Mouse (Mus musculus) adrenal gland, adult 18-20 months (tissue): ENCODE measurements at regions not wholly inside any gene's neighbourhood (a gene's known extent, or its start where the extent isn't known, plus 50 kb on each side); places are given as distances from the start of the nearest gene placed in this dataset.

Experiments
- DNase-seq, 2 experiments: peaks; one replicate each; pipeline ENCODE4 v3.0.0; 2021 to 2022; ENCODE audit warnings: low spot score in 2 of 2

DNA sequence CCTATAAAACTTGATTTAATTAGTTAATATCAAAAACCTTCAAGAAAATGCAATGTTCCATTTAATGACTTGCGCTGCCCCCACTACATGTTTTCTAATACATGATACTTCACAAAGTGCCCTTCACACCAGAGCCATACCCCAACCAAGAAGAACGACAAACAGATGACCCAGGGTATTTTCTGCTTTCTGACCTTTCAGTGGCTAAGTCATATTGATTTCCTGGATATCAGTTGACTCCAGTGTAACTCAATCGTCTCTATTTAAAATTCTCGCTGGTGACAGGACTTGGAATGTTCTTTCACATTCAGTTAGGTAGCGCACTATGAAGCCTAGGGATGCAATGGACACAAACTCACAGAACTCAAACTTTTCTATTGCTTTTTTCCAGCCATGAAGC lies 109.4 kb upstream of the Adamts5 start:
- DNase-seq = no peak

DNA sequence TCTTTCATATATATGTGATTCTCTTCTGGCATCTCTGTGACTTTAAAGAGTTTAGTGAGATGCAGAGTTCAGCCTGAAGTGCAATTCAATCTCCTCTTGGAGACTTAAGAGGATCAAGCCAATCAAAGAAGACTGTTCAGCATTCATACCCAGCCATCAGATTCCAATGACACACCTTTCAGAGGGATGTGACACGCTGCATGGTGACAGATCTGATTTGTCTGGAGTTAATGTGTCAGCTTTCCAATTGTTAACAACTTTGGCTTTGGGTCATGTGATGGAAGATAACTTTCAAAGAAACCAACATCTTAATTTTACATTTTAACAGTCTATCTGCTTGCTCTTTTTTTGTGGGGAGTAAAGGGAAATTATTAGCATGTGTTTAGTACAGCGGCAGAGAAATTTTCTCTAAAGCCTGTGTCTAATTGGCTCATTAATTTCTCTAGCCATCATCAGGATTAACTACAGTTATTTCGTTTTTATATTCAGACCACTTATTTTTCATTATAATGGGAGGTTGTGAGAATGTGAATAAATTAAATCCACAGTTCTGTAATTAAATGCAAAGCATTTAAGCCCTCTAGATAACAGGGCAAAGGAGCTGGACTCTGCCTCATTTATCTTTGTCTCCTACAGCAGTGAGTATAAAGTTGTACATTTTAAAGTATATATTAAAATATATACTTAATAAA lies 108.2 kb upstream of the Adamts5 start:
- DNase-seq = no peak

DNA sequence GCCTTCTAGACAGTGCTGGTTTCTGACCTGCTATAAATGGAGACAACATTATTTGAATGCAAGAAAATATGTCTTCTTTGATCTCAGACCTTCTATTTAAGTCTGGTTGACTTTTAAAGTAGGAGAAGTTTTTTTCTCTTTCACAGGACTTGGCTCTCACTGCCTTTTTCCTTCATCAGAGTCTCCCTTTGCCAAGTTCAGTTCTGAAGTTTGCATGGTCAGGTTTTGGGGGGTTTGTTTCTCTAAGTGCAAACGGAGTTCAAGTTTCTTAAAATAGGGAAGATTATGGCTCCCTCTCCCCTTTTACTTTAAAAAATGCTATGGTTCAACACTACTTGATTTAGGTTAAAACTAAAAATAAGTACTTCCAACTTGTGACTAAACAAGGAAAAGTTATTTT lies 106.2 kb upstream of the Adamts5 start:
- no peak for DNase-seq

DNA sequence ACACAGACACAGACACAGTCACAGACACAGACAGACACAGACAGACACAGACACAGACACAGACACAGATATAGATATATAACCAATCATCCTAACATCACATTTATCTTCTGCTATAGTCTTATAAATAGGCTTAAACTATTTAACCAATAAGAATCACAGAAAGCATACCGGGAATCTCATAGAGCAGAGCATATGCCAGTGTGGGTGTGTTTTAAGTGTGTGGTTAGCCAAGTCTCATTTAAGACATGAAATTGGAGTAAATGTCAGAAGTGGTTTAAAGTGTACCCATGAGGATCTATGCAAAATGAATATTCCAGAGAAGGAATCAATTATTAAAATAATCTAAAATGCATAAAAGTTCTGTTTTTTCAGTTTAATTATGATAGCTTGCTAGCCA lies 99.2 kb upstream of the Adamts5 start:
- no peak for DNase-seq

DNA sequence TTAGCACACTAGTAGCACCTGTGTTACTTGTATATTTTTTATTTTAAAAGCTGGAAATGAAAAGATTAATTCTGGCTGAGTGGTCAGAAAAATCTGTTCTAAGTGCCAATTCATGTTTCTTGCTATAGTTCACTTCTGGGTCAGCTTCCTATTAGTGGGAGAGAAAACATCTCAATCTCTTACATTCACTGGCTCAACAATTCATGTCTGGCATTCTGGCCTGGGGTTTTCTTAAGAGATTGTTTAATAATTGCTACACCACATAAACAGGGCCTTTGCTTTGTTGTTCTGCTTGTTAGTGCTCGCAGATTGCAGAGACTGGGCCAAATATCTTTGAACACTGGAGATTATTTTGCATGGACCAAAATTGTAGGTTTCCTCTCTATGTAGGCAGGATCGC lies 84.2 kb upstream of the Adamts5 start:
- no peak for DNase-seq

DNA sequence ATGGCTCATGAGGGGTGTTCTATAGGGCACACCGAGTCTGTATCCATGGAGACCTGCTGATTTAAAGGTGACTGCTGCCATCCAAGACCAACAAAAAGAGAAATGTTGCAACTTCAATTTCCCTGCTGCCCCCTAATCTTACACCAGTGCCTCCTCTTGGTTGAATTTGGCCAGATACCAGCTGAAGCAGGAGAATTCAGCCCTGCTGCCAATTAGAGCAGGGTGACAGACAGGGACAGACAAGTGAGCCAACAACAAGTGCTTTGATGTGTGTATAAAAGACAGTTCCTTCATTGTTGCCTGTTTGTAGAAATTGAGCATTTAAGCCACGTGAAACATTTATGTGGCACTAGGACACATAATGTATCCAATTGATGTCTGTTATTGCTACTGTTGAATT lies 75.5 kb upstream of the Adamts5 start:
- DNase-seq = no peak

DNA sequence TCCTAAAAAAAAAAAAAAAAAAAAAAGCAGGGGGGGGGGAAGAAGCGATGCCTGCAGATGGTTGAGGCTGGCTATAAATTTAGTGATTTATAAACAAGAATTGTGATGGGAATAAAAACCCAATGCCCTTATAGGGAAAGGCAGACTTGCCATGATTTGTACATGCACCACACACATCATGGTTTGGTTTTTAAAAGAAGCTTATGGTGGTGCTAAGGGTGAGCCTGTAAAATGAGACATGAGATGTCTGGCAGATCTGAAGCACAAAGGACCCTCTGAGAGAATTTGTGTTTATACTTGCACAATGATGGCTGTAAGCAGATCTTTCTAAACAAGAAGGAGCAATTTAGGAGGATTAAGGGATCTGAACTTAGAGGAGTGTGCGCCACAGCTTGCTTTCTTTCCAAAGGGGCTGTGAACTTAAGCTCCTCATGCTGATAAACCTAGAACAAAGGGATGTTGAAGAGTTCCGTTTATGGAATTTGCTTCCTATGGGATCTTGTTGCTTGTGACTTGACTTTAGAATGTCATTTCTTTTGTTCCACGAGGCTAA lies 65.3 kb upstream of the Adamts5 start:
- DNase-seq = no peak

DNA sequence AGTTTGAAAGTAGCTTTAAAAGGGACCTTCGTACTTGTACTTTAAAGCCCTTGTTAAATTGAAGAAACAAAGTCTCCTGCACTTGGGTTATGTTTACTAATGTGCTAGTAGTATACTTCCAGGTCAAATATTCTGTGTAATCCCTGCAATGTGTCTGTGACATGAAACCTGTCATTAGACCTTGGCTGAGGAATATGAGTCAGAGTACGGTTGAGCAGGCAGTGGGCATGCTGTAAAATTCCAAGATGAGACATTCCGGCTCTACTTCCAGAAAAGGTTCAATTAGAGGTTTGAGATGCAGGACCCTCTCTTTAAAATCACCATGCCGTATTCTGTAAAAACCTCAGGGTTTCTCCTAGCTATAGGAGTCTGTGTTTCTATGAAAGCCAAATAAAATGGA lies 64.6 kb upstream of the Adamts5 start:
- DNase-seq = no peak

DNA sequence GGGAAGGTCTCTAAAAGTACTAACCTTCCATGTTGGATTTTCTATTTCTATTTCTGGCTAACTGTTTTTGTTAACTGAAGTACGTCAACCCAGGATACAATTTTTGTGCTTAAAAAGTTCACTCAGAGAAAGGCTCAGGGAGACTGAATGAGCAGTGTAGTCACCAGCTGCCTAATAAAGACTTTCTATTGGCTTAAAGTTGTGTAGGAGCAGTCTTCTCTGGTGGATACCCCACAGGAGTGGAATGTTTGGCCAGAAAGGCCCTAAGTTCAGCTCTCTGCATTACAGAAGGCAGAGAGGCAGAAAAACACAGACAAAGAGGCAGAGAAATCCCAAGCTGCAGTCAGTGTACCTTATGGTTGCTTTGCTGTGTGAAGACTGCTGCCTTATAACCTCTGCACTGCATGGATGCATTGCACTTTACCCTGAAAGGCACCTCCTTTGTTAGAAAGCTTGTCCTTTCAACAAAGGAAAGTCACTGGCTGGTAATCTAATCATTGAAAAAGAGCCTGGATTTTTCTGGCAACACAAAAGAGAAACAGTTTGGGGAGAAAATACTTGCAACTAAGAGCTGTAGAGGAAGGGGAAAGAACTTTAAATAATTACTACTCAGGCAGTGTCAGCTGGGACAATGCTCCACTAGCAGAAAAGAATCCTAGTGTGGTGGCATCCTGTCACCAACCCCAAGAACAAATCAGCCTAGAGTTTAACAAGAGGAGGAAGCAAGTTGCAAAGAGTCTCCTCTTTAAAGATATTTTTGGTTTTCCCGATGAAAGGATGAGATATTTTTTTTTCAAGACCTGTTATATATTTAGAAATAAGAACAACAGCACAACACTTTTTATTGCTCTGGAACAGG lies 63.0 kb upstream of the Adamts5 start:
- DNase-seq = no peak

DNA sequence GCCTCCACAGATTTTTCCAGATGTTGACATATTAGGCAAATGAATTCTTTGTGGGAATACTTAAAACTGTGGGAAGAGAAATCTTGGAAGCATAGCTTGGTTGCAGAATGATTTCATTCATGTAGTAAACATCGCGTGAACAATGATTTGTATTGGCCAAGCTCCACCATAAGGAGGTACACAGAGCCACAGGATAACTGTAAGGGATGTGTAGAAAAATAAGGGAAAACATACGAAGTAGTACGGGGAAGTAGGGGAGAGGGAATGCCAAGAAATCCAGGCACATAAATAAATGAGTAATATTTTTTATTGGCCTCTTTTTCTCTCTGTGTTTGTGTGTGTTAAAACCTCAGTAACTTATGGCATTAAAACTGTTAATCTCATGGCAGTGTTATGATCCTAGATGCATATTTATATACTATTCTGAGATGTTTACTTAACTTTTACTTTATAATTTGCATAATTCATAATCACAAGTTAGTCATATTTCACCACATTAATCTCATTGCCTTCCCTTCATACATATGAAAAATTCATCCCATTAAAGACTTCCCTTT lies 54.5 kb upstream of the Adamts5 start:
- DNase-seq = no peak

DNA sequence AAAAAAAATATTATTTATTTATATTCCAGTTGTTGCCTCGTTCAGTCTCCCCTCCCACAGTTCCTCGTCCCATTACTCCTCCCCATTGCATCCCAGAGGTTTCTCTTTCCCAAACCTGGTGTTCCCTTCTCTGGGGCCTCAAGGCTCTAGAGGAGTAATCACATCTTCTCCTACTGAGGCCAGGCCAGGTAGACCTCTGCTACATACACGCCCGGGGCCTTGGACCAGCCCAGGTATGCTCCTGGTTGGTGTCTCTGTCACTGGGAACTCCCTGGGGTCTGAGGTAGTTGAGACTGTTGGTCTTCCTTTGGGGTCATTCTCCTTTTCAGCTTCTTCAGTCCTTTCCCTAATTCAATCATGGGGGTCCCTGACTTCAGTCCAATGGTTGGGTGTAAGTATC lies 50.0 kb upstream of the Adamts5 start:
- DNase-seq = no peak
